Mouse (Mus musculus) hindbrain, postnatal 0 days (tissue): ENCODE results near the gene B9d1. TPM values are rescaled to one million over a fixed set of nuclear protein-coding genes. Genes with fewer than 3 reads are reported as not detected.

Experiments
- ATAC-seq: fragments of 200-750 bp; cut with Nextera tagmentation; 2 replicates; pipeline ENCODE4 v1.8.0; 2017; ENCODE audit warnings: mild to moderate bottlenecking, moderate TSS enrichment, moderate library complexity
- DNase-seq: peaks from one replicate; pipeline ENCODE4 v3.0.0-alpha.2; 2015; ENCODE audit warnings: low spot score
- H3K27ac ChIP-seq: fragments of 300-500 bp; sonication (generic); 2 replicates; pipeline ENCODE4 v1.5.1; 2014; ENCODE audit warnings: mild to moderate bottlenecking
- H3K27me3 ChIP-seq: fragments of 300-500 bp; sonication (generic); 2 replicates; pipeline ENCODE4 v1.6.1; 2014; ENCODE audit warnings: low read length, mixed read lengths; ENCODE audit not compliant: insufficient read depth
- H3K36me3 ChIP-seq: fragments of 300-500 bp; sonication (generic); 2 replicates; pipeline ENCODE4 v1.6.1; 2014; ENCODE audit warnings: low read length, mixed read lengths; ENCODE audit not compliant: insufficient read depth
- H3K4me1 ChIP-seq: fragments of 300-500 bp; sonication (generic); 2 replicates; pipeline ENCODE4 v1.6.1; 2014; ENCODE audit warnings: antibody characterized with exemption, low read length, mixed read lengths; ENCODE audit not compliant: insufficient read depth
- H3K4me2 ChIP-seq: fragments of 300-500 bp; sonication (generic); 2 replicates; pipeline ENCODE4 v1.6.1; 2014; ENCODE audit warnings: low read depth, mild to moderate bottlenecking, low read length, moderate library complexity, mixed read lengths
- H3K4me3 ChIP-seq: fragments of 300-500 bp; sonication (generic); 2 replicates; pipeline ENCODE4 v1.5.1; 2014; ENCODE audit warnings: low read length
- H3K9ac ChIP-seq: fragments of 300-500 bp; sonication (generic); replicated peaks from 2 replicates; pipeline ENCODE4 v1.6.1; 2014; ENCODE audit warnings: mild to moderate bottlenecking, low read length, moderate library complexity, mixed read lengths
- H3K9me3 ChIP-seq: fragments of 300-500 bp; sonication (generic); 2 replicates; pipeline ENCODE4 v1.6.1; 2016; ENCODE audit warnings: low read length, mixed read lengths
- CTCF ChIP-seq: IDR thresholded peaks from 2 replicates; pipeline ENCODE4 v1.5.1; 2016; ENCODE audit warnings: antibody characterized with exemption, control low read depth, low read depth
- WGBS: fragments of 180-500 bp; shearing (Covaris S2); extraction: QIAGEN DNeasy Blood & Tissue Kit; methylation state at CpG from one replicate; pipeline ENCODE4 v1.1.7; 2014; 5-methylcytosine and 5-hydroxymethylcytosine counted together
- polyA plus RNA-seq: library from polyadenylated mRNA; unstranded; fragments of >200 nt; fragmentation: Nextera tagmentation; extraction: Ambion mirVana; gene quantifications from 2 replicates; pipeline ENCODE4 v1.2.1, GENCODE M21; 2015
- total RNA-seq: library from RNA; depleted of rRNA; stranded (reverse); fragments of >200 nt; gene quantifications from 2 replicates; pipeline ENCODE4 v1.2.3, GENCODE M21; 2014

The B9d1 gene
- total and polyA plus RNA-seq, 2 experiments from 2014 or later: 29.7 to 33.9 TPM

GRCm38 (mm10) chr11:61487936-61488335 lies 17.0 kb upstream of the B9d1 start:
- ATAC-seq: no peak
- WGBS: 79% methylated on average over 7 of the region's 7 CpGs

GRCm38 (mm10) chr11:61489085-61489484 lies 15.9 kb upstream of the B9d1 start:
- no peak overlapping the region for H3K9ac ChIP-seq
- WGBS: 74% methylated on average over 2 of the region's 2 CpGs
- H3K27ac ChIP-seq: no peak overlapping the region
- ATAC-seq (no peak), DNase-seq (no peak)
- H3K36me3 ChIP-seq: peaks cover 33% of the 10 kb centered on the region
- H3K27me3 ChIP-seq: no peaks in the 10 kb centered on the region
- TF ChIP-seq CTCF: no peak
- H3K4me3 ChIP-seq: no peak overlapping the region
- H3K4me2 ChIP-seq: no peak overlapping the region
- no peaks in the 10 kb centered on the region for H3K9me3 ChIP-seq
- H3K4me1 ChIP-seq: peaks cover 20% of the 10 kb centered on the region

More at GRCm38 (mm10) chr11:61487936-61488335, 17.0 kb upstream of the B9d1 start:
- no peak overlapping the region for H3K4me3 ChIP-seq
- H3K27me3 ChIP-seq: no peaks in the 10 kb centered on the region
- H3K4me2 ChIP-seq: 0 out of 2 replicates have a peak overlapping the region, but pooled peaks have one; percentile 10
- no peak for DNase-seq
- 0 out of 2 replicates have a peak overlapping the region, but pooled peaks have one; percentile 4 for H3K27ac ChIP-seq
- no peak overlapping the region for H3K9ac ChIP-seq
- peaks cover 33% of the 10 kb centered on the region for H3K36me3 ChIP-seq
- H3K9me3 ChIP-seq: no peaks in the 10 kb centered on the region
- TF ChIP-seq CTCF: no peak
- H3K4me1 ChIP-seq: peaks cover 19% of the 10 kb centered on the region

GRCm38 (mm10) chr11:61489874-61490273 lies 15.1 kb upstream of the B9d1 start:
- ATAC-seq (no peak), DNase-seq (no peak)
- Histone ChIP-seq H3K4me1 (peaks cover 14% of the 10 kb centered on the region), H3K4me2 (no peak overlapping the region), H3K36me3 (peaks cover 33% of the 10 kb centered on the region), H3K27me3 (no peaks in the 10 kb centered on the region), H3K9me3 (no peaks in the 10 kb centered on the region), H3K9ac (no peak overlapping the region), H3K27ac (no peak overlapping the region), H3K4me3 (no peak overlapping the region)
- WGBS: 88% methylated on average over 7 of the region's 8 CpGs
- TF ChIP-seq CTCF: no peak

GRCm38 (mm10) chr11:61490944-61491520 lies 13.9 kb upstream of the B9d1 start:
- DNase-seq: no peak

GRCm38 (mm10) chr11:61492749-61493401 lies 12.1 kb upstream of the B9d1 start:
- no peak for TF ChIP-seq CTCF
- DNase-seq (no peak), ATAC-seq (no peak)
- peak overlapping the region; percentile 91 for H3K27ac ChIP-seq
- WGBS: 70% methylated on average over 12 of the region's 12 CpGs
- no peaks in the 10 kb centered on the region for H3K27me3 ChIP-seq
- peak overlapping the region; percentile 88 for H3K4me2 ChIP-seq
- peak overlapping the region; percentile 93 for H3K9ac ChIP-seq
- peaks cover 33% of the 10 kb centered on the region for H3K36me3 ChIP-seq
- H3K4me1 ChIP-seq: peaks cover 12% of the 10 kb centered on the region
- no peaks in the 10 kb centered on the region for H3K9me3 ChIP-seq
- H3K4me3 ChIP-seq: peak overlapping the region; percentile 89

More at GRCm38 (mm10) chr11:61490944-61491520, 13.9 kb upstream of the B9d1 start:
- Histone ChIP-seq H3K27me3 (no peaks in the 10 kb centered on the region), H3K4me2 (no peak overlapping the region), H3K4me1 (peaks cover 12% of the 10 kb centered on the region), H3K9ac (no peak overlapping the region), H3K36me3 (peaks cover 33% of the 10 kb centered on the region), H3K27ac (no peak overlapping the region), H3K9me3 (no peaks in the 10 kb centered on the region), H3K4me3 (no peak overlapping the region)
- TF ChIP-seq CTCF: no peak
- ATAC-seq: no peak
- 78% methylated on average over 22 of the region's 22 CpGs for WGBS

- DNase-seq (peak; percentile 32), ATAC-seq (peak; percentile 60)
- H3K4me2 ChIP-seq: peak overlapping the region; percentile 88
- peaks cover 12% of the 10 kb centered on the region for H3K4me1 ChIP-seq
- peak; percentile 18; the same call in 1 of the 2 replicates for TF ChIP-seq CTCF
- peaks cover 28% of the 10 kb centered on the region for H3K36me3 ChIP-seq
- peak overlapping the region; percentile 89 for H3K4me3 ChIP-seq
- H3K27ac ChIP-seq: peak overlapping the region; percentile 91
- WGBS: under 1% methylated on average over 45 of the region's 50 CpGs
- H3K9me3 ChIP-seq: no peaks in the 10 kb centered on the region
- H3K9ac ChIP-seq: peak overlapping the region; percentile 93
- no peaks in the 10 kb centered on the region for H3K27me3 ChIP-seq
These were observed 11.3 kb upstream of the B9d1 start for GRCm38 (mm10) chr11:61493525-61494128.
